Mouse (Mus musculus): ENCODE results near the gene Pcdh8. TPM values are rescaled to one million over a fixed set of nuclear protein-coding genes. Genes with fewer than 3 reads are reported as not detected.

Pcdh8 gene
- polyA plus RNA-seq (2015; fragmentation: Nextera tagmentation; extraction: Ambion mirVana) = 35.7 and 42.8 TPM in 2 replicates

DNA sequence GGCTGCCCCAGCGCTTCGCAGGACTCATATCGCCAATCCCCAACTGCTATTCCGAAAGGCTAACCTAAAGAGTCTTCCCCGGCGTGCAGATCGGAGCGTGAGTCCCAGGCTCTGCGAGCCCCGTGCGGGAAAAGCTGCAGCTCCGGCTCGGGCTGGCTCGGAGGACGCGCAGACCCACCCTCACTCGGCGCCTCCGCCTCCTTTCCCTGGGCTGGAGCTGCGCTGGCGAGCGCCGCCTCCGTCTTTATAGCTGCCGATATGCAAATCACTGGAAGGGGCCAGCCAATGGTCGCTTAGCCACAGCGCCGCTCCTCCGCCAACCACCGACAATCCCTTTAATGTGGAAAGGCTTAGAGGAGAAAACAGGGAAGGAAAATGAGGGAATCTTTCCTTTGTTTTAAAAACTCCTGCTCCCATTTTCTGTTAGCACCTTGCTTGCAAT lies at the start of gene Pcdh8:
Gene Pcdh8 (minus strand): TSS at position 219 of the 442 bp plus-strand sequence.
- ATAC-seq = peak; percentile 93
- peak within 1 kb of the TSS; percentile 72 for H3K9ac ChIP-seq (ENCODE audit: low read depth, low read length)
- H3K27ac ChIP-seq (ENCODE audit: low read depth, low read length) = peak within 1 kb of the TSS; percentile 86
- no peaks in the 10 kb centered on the region for H3K36me3 ChIP-seq (ENCODE audit: control insufficient read depth, insufficient read depth, low read length)
- WGBS = under 1% methylated on average over 26 of the region's 30 CpGs
- H3K27me3 ChIP-seq (replicated peaks; ENCODE audit: control insufficient read depth, insufficient read depth, low read length) = peaks cover 8% of the 10 kb centered on the region
- peak within 1 kb of the TSS; percentile 52 for H3K4me3 ChIP-seq (ENCODE audit: low read length)
- peak within 1 kb of the TSS; percentile 88 for H3K4me2 ChIP-seq (ENCODE audit: low read length)
- peaks cover 42% of the 10 kb centered on the region for H3K4me1 ChIP-seq (ENCODE audit: control insufficient read depth, insufficient read depth, low read depth, low read length)
- no peaks in the 10 kb centered on the region for H3K9me3 ChIP-seq (ENCODE audit: control insufficient read depth, low read length)

DNA sequence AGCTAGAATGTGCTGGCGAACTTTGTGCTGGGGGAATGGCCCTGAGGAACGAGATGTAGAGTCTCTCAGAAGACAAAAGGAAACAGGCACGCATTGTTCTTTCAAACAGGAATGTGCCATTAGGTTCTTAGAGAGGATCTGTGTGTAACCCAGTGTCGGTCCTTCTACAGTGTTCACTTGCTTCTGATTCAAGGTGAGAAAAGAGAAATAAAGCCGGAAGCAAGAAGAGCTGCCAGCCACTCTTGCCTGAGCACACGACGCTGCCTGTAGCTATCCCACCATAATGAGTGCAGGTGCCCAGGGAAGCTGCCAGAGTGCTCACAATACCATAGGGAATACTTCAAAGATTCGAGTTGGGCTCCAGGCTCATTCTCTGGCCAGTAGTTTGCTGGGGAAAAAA lies 43.6 kb upstream of the Pcdh8 start:
- WGBS = 39% methylated on average over 8 of the region's 8 CpGs

DNA sequence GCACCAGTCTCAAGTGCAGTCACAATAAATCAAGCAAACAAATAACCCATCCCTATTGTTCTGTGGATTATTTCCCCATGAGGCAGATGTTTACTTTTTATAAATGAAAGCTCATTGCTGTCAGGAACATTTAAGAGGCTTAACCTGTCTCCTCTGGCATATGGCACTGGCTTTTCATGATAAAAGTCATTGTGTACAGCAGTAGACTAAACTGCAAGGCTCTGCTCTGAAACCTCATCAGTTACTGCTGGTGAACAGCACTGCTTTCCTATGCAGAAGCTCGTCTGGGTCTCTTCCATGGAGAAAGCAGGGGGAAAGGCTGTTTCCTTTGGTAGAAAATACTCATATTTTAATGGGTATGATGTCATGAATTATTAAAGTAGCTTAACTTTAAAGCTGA lies 43.0 kb upstream of the Pcdh8 start:
- H3K27ac ChIP-seq (ENCODE audit: low read depth, low read length) = no peak overlapping the region
- 13% methylated on average over 1 of the region's 1 CpGs for WGBS

More for the DNA sequence above, 43.6 kb upstream of the Pcdh8 start:
- no peak for ATAC-seq
- H3K27ac ChIP-seq (ENCODE audit: low read depth, low read length) = no peak overlapping the region
- no peaks in the 10 kb centered on the region; the same call in 1 of the 2 replicates for H3K9me3 ChIP-seq (ENCODE audit: control insufficient read depth, low read length)
- no peaks in the 10 kb centered on the region for H3K27me3 ChIP-seq (replicated peaks; ENCODE audit: control insufficient read depth, insufficient read depth, low read length)
- no peaks in the 10 kb centered on the region for H3K4me1 ChIP-seq (ENCODE audit: control insufficient read depth, insufficient read depth, low read depth, low read length)
- H3K4me2 ChIP-seq (ENCODE audit: low read length) = no peak overlapping the region
- H3K36me3 ChIP-seq (ENCODE audit: control insufficient read depth, insufficient read depth, low read length) = no peaks in the 10 kb centered on the region
- no peak overlapping the region for H3K4me3 ChIP-seq (ENCODE audit: low read length)
- no peak overlapping the region for H3K9ac ChIP-seq (ENCODE audit: low read depth, low read length)

DNA sequence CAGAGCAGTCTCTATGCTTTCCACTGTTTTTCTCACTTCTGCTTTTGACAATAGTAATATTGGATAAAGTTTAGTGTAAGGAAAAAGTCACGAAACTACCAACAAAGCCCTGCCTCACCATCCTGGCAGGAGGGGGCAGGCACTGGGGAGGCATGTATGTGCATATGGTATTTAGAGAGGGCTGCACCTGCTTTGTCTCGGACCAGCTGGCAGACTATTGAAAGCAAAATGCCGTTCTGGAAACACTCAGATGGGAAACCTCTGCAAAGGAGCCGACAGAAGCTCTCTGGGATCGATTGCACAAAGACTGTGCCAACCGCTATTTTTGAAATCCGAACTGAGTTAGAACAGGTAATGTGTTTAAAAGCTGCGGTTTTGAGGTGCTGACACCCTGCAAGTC lies 22.1 kb upstream of the Pcdh8 start:
- no peaks in the 10 kb centered on the region for H3K27me3 ChIP-seq (replicated peaks; ENCODE audit: control insufficient read depth, insufficient read depth, low read length)
- no peak overlapping the region for H3K27ac ChIP-seq (ENCODE audit: low read depth, low read length)
- ATAC-seq = no peak; the same call in 1 of the 2 replicates
- no peaks in the 10 kb centered on the region; the same call in 1 of the 2 replicates for H3K9me3 ChIP-seq (ENCODE audit: control insufficient read depth, low read length)
- WGBS = 70% methylated on average over 8 of the region's 8 CpGs
- no peaks in the 10 kb centered on the region for H3K36me3 ChIP-seq (ENCODE audit: control insufficient read depth, insufficient read depth, low read length)
- H3K4me3 ChIP-seq (ENCODE audit: low read length) = no peak overlapping the region
- no peak overlapping the region for H3K4me2 ChIP-seq (ENCODE audit: low read length)
- H3K9ac ChIP-seq (ENCODE audit: low read depth, low read length) = no peak overlapping the region
- no peaks in the 10 kb centered on the region; the same call in 1 of the 2 replicates for H3K4me1 ChIP-seq (ENCODE audit: control insufficient read depth, insufficient read depth, low read depth, low read length)

More for the DNA sequence above, 43.0 kb upstream of the Pcdh8 start:
- no peak for ATAC-seq
- H3K27me3 ChIP-seq (replicated peaks; ENCODE audit: control insufficient read depth, insufficient read depth, low read length) = no peaks in the 10 kb centered on the region
- H3K36me3 ChIP-seq (ENCODE audit: control insufficient read depth, insufficient read depth, low read length) = no peaks in the 10 kb centered on the region
- no peak overlapping the region for H3K4me3 ChIP-seq (ENCODE audit: low read length)
- no peak overlapping the region for H3K4me2 ChIP-seq (ENCODE audit: low read length)
- no peak overlapping the region for H3K9ac ChIP-seq (ENCODE audit: low read depth, low read length)
- H3K9me3 ChIP-seq (ENCODE audit: control insufficient read depth, low read length) = no peaks in the 10 kb centered on the region; the same call in 1 of the 2 replicates
- H3K4me1 ChIP-seq (ENCODE audit: control insufficient read depth, insufficient read depth, low read depth, low read length) = no peaks in the 10 kb centered on the region

DNA sequence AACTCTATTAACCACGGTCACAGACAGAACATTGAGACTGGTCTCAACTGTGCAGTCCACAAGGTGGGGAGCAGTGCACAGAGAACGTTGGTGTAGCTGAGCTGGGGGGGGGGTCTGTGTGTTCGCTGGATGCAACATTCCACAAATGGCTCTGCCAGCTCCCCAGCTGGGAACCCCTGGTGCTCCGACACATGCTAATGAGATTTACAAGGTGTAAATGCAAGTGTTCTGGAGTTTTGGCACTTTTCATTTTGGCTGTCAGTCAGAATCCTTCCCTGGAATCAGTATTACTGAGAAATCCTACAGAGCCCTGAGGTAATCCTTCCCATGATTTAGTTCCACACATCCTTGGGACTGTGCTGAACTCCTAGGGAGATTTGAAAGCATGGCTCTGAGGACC lies 18.4 kb upstream of the Pcdh8 start:
- WGBS = 24% methylated on average over 4 of the region's 4 CpGs
- H3K9ac ChIP-seq (ENCODE audit: low read depth, low read length) = no peak overlapping the region
- H3K9me3 ChIP-seq (ENCODE audit: control insufficient read depth, low read length) = no peaks in the 10 kb centered on the region
- H3K27ac ChIP-seq (ENCODE audit: low read depth, low read length) = no peak overlapping the region
- no peaks in the 10 kb centered on the region for H3K36me3 ChIP-seq (ENCODE audit: control insufficient read depth, insufficient read depth, low read length)
- H3K4me2 ChIP-seq (ENCODE audit: low read length) = no peak overlapping the region
- H3K27me3 ChIP-seq (replicated peaks; ENCODE audit: control insufficient read depth, insufficient read depth, low read length) = no peaks in the 10 kb centered on the region
- peak; percentile 45; the same call in 1 of the 2 replicates for ATAC-seq
- no peaks in the 10 kb centered on the region; the same call in 1 of the 2 replicates for H3K4me1 ChIP-seq (ENCODE audit: control insufficient read depth, insufficient read depth, low read depth, low read length)
- no peak overlapping the region for H3K4me3 ChIP-seq (ENCODE audit: low read length)

DNA sequence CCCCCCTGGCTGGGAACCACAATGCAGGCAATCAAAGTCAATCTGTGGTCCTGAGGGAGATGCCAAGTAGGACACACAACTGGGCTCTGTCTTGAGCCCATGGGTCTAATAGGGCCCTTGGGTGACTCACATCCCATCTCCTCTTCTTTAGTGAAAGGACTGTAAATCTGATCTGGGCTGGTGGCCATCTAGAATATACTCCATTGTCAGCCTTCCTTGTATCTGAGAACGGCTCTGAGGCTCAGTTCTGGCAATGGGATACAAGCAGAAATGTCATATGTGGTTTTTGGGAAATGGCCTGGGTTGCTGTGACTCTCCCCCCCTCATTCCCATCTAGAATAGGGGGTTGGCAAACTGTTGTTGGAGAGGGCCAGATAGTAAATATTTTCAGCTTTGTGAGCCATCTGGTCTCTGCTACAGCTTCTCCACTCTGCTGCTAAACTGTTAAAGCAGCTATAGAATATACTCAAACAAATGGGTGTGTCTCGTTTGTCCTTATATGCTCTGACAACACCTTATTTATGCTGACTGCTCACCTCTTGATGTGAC lies 17.6 kb upstream of the Pcdh8 start:
- 80% methylated on average over 2 of the region's 2 CpGs for WGBS
- H3K27ac ChIP-seq (ENCODE audit: low read depth, low read length) = no peak overlapping the region
- H3K9me3 ChIP-seq (ENCODE audit: control insufficient read depth, low read length) = no peaks in the 10 kb centered on the region

DNA sequence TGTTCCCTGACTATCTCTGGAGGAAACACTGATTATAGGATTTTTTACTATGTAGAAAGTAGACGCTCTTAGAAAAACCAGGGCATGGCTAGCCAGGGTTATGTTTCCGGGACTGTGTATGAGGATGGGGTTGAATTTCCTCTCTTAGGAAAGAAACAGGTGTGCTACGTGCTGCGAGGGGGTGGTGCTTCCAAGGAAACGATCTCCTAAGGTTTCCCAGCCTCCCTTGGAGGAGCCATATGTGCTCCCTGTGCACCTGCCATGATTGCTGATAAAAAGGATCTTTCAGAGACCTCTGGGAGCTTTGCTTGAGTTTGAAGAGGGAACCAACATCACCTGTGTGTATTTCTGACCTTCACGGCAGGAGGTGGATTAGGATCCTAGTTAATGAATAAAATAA lies 16.8 kb upstream of the Pcdh8 start:
- WGBS = 87% methylated on average over 6 of the region's 6 CpGs
- H3K27me3 ChIP-seq (replicated peaks; ENCODE audit: control insufficient read depth, insufficient read depth, low read length) = no peaks in the 10 kb centered on the region

More for the DNA sequence above, 17.6 kb upstream of the Pcdh8 start:
- Histone ChIP-seq H3K9ac (ENCODE audit: low read depth, low read length) (no peak overlapping the region), H3K27me3 (replicated peaks; ENCODE audit: control insufficient read depth, insufficient read depth, low read length) (no peaks in the 10 kb centered on the region), H3K4me1 (ENCODE audit: control insufficient read depth, insufficient read depth, low read depth, low read length) (no peaks in the 10 kb centered on the region; the same call in 1 of the 2 replicates), H3K4me2 (ENCODE audit: low read length) (no peak overlapping the region), H3K4me3 (ENCODE audit: low read length) (no peak overlapping the region), H3K36me3 (ENCODE audit: control insufficient read depth, insufficient read depth, low read length) (no peaks in the 10 kb centered on the region)
- ATAC-seq = no peak

DNA sequence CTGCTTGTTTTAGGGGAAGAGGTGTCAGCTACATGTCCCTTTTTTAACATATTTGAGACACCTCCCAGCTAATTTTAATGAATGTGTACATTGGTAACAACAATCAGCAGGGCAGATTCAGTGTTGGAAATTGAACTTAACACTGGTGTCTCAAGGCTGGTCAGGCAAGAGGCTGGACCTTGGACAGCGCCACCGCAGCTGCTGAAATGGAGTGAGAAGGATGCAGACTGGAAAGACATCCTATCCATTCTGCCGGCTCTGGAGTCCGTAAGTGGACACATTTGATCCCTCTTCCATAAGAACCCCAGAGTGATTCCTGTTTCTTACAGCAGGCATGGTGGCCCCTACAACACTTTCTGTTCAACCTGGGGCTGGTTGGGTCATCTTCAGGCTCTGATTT lies 14.3 kb upstream of the Pcdh8 start:
- no peaks in the 10 kb centered on the region for H3K27me3 ChIP-seq (replicated peaks; ENCODE audit: control insufficient read depth, insufficient read depth, low read length)
- no peaks in the 10 kb centered on the region; the same call in 1 of the 2 replicates for H3K4me1 ChIP-seq (ENCODE audit: control insufficient read depth, insufficient read depth, low read depth, low read length)
- H3K36me3 ChIP-seq (ENCODE audit: control insufficient read depth, insufficient read depth, low read length) = no peaks in the 10 kb centered on the region
- 68% methylated on average over 4 of the region's 4 CpGs for WGBS
- H3K9me3 ChIP-seq (ENCODE audit: control insufficient read depth, low read length) = no peaks in the 10 kb centered on the region
- H3K4me3 ChIP-seq (ENCODE audit: low read length) = no peak overlapping the region
- no peak overlapping the region for H3K4me2 ChIP-seq (ENCODE audit: low read length)
- H3K27ac ChIP-seq (ENCODE audit: low read depth, low read length) = no peak overlapping the region
- H3K9ac ChIP-seq (ENCODE audit: low read depth, low read length) = no peak overlapping the region
- no peak for ATAC-seq

More for the DNA sequence above, 16.8 kb upstream of the Pcdh8 start:
- Histone ChIP-seq H3K9ac (ENCODE audit: low read depth, low read length) (no peak overlapping the region), H3K36me3 (ENCODE audit: control insufficient read depth, insufficient read depth, low read length) (no peaks in the 10 kb centered on the region), H3K4me1 (ENCODE audit: control insufficient read depth, insufficient read depth, low read depth, low read length) (no peaks in the 10 kb centered on the region; the same call in 1 of the 2 replicates), H3K4me3 (ENCODE audit: low read length) (no peak overlapping the region), H3K9me3 (ENCODE audit: control insufficient read depth, low read length) (no peaks in the 10 kb centered on the region), H3K27ac (ENCODE audit: low read depth, low read length) (no peak overlapping the region), H3K4me2 (ENCODE audit: low read length) (no peak overlapping the region)
- ATAC-seq = no peak

DNA sequence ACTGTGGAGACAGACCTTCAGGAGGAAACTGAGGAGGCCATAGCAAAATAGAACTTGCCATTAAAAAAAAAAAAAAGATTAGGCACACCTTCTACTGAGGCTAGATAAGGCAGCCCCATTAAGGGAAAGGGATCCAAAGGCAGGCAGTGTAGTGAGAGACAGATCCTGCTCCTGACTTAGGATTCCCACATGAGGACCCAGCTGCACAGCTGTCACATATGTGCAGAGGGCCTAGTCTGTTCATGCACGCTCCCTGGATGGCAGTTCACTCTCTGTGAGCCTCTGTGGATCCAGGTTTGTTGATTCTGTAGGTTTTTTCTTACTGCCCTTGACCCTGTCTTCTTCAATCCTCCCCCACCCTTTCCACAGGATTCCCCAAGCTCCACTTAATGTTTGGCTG lies 9.8 kb upstream of the Pcdh8 start:
- H3K9me3 ChIP-seq (ENCODE audit: control insufficient read depth, low read length) = no peaks in the 10 kb centered on the region
- no peak overlapping the region for H3K27ac ChIP-seq (ENCODE audit: low read depth, low read length)
- ATAC-seq = no peak
- no peak overlapping the region for H3K4me2 ChIP-seq (ENCODE audit: low read length)
- H3K4me1 ChIP-seq (ENCODE audit: control insufficient read depth, insufficient read depth, low read depth, low read length) = no peaks in the 10 kb centered on the region
- no peak overlapping the region for H3K9ac ChIP-seq (ENCODE audit: low read depth, low read length)
- H3K27me3 ChIP-seq (replicated peaks; ENCODE audit: control insufficient read depth, insufficient read depth, low read length) = no peaks in the 10 kb centered on the region
- 62% methylated on average over 1 of the region's 1 CpGs for WGBS
- no peak overlapping the region for H3K4me3 ChIP-seq (ENCODE audit: low read length)
- H3K36me3 ChIP-seq (ENCODE audit: control insufficient read depth, insufficient read depth, low read length) = no peaks in the 10 kb centered on the region
